Mouse (Mus musculus): ENCODE results near the gene Kif24. TPM values are rescaled to one million over a fixed set of nuclear protein-coding genes. Genes with fewer than 3 reads are reported as not detected.
"Not testable (repeated sequence)": the region's sequence is repeated elsewhere in the genome, so short reads cannot be mapped to it uniquely, and the experiment has no call there.

The Kif24 gene
- total RNA-seq, 2 experiments from 2014 or later: 7.0 to 10.7 TPM

GRCm38 (mm10) chr4:41493464-41494116 is 28.9 kb upstream of the Kif24 start:
- no peak for ATAC-seq (ENCODE audit: poor library complexity, severe bottlenecking)

GRCm38 (mm10) chr4:41492951-41493350 is 28.3 kb upstream of the Kif24 start:
- no peak for ATAC-seq (ENCODE audit: poor library complexity, severe bottlenecking)

GRCm38 (mm10) chr4:41481601-41482017 is 16.9 kb upstream of the Kif24 start:
- no peak for ATAC-seq (ENCODE audit: poor library complexity, severe bottlenecking)

GRCm38 (mm10) chr4:41480254-41480653 is 15.6 kb upstream of the Kif24 start:
- no peak for ATAC-seq (ENCODE audit: poor library complexity, severe bottlenecking)

- ATAC-seq (ENCODE audit: poor library complexity, severe bottlenecking): no peak
Measured at GRCm38 (mm10) chr4:41479456-41479804, 14.7 kb upstream of the Kif24 start.

GRCm38 (mm10) chr4:41478751-41479455 is 14.2 kb upstream of the Kif24 start:
- no peak for ATAC-seq (ENCODE audit: poor library complexity, severe bottlenecking)

GRCm38 (mm10) chr4:41477648-41478160 is 13.0 kb upstream of the Kif24 start:
- ATAC-seq (ENCODE audit: poor library complexity, severe bottlenecking): no peak

GRCm38 (mm10) chr4:41471384-41471689 is 6.7 kb upstream of the Kif24 start:
- no peak for ATAC-seq (ENCODE audit: poor library complexity, severe bottlenecking)

GRCm38 (mm10) chr4:41470684-41471383 is 6.1 kb upstream of the Kif24 start:
- ATAC-seq (ENCODE audit: poor library complexity, severe bottlenecking): no peak

- no peak for ATAC-seq (ENCODE audit: poor library complexity, severe bottlenecking)
Measured at GRCm38 (mm10) chr4:41470051-41470683, 5.5 kb upstream of the Kif24 start.

GRCm38 (mm10) chr4:41469199-41469598 is 4.5 kb upstream of the Kif24 start:
- no peak for ATAC-seq (ENCODE audit: poor library complexity, severe bottlenecking)

- no peak for ATAC-seq (ENCODE audit: poor library complexity, severe bottlenecking)
Measured at GRCm38 (mm10) chr4:41468396-41469080, 3.9 kb upstream of the Kif24 start.

GRCm38 (mm10) chr4:41465287-41465665 is 589 bp upstream of the Kif24 start:
- ATAC-seq (ENCODE audit: poor library complexity, severe bottlenecking): no peak

- not testable (repeated sequence) for ATAC-seq (ENCODE audit: poor library complexity, severe bottlenecking)
Measured at GRCm38 (mm10) chr4:41463051-41463738, 1.5 kb downstream of the Kif24 start.

GRCm38 (mm10) chr4:41460690-41461089 is 4.0 kb downstream of the Kif24 start:
- ATAC-seq (ENCODE audit: poor library complexity, severe bottlenecking): no peak

- no peak for ATAC-seq (ENCODE audit: poor library complexity, severe bottlenecking)
Measured at GRCm38 (mm10) chr4:41447595-41447994, 17.1 kb downstream of the Kif24 start.

GRCm38 (mm10) chr4:41442790-41443302 is 21.8 kb downstream of the Kif24 start:
- ATAC-seq (ENCODE audit: poor library complexity, severe bottlenecking): no peak

- no peak for ATAC-seq (ENCODE audit: poor library complexity, severe bottlenecking)
Measured at GRCm38 (mm10) chr4:41438931-41439330, 25.8 kb downstream of the Kif24 start.

- ATAC-seq (ENCODE audit: poor library complexity, severe bottlenecking): no peak
Measured at GRCm38 (mm10) chr4:41416966-41417365, 47.7 kb downstream of the Kif24 start.

- no peak for ATAC-seq (ENCODE audit: poor library complexity, severe bottlenecking)
Measured at GRCm38 (mm10) chr4:41409341-41409740, 55.3 kb downstream of the Kif24 start.
